Mouse (Mus musculus) midbrain, postnatal 0 days (tissue): ENCODE results near the gene Dclk2. TPM values are rescaled to one million over a fixed set of nuclear protein-coding genes. Genes with fewer than 3 reads are reported as not detected.

ENCODE experiments used
- ATAC-seq: fragments of 200-750 bp; cut with Nextera tagmentation; 2 replicates; pipeline ENCODE4 v1.8.0; 2017; ENCODE audit warnings: moderate number of reproducible peaks, mild to moderate bottlenecking, moderate TSS enrichment, moderate library complexity; ENCODE audit not compliant: low FRiP score
- DNase-seq: peaks from one replicate; pipeline ENCODE4 v3.0.0-alpha.2; 2015; ENCODE audit warnings: low spot score
- H3K27ac ChIP-seq: fragments of 300-500 bp; sonication (generic); 2 replicates; pipeline ENCODE4 v1.5.1; 2014; ENCODE audit warnings: low read depth, mild to moderate bottlenecking, low read length, mixed read lengths
- H3K27me3 ChIP-seq: fragments of 300-500 bp; sonication (generic); 2 replicates; pipeline ENCODE4 v1.6.1; 2014; ENCODE audit warnings: low read length, control low read depth, mixed read lengths; ENCODE audit not compliant: insufficient read depth
- H3K36me3 ChIP-seq: fragments of 300-500 bp; sonication (generic); 2 replicates; pipeline ENCODE4 v1.6.1; 2014; ENCODE audit warnings: low read length, control low read depth, mixed read lengths; ENCODE audit not compliant: insufficient read depth
- H3K4me1 ChIP-seq: fragments of 300-500 bp; sonication (generic); 2 replicates; pipeline ENCODE4 v1.6.1; 2014; ENCODE audit warnings: mild to moderate bottlenecking, control low read depth, antibody characterized with exemption, low read length, mixed read lengths; ENCODE audit not compliant: insufficient read depth
- H3K4me2 ChIP-seq: fragments of 300-500 bp; sonication (generic); 2 replicates; pipeline ENCODE4 v1.6.1; 2014; ENCODE audit warnings: low read depth, mild to moderate bottlenecking, low read length, mixed read lengths; ENCODE audit not compliant: poor library complexity, severe bottlenecking
- H3K4me3 ChIP-seq: fragments of 300-500 bp; sonication (generic); 2 replicates; pipeline ENCODE4 v1.5.1; 2014; ENCODE audit warnings: low read depth, mild to moderate bottlenecking, low read length, moderate library complexity
- H3K9ac ChIP-seq: fragments of 300-500 bp; sonication (generic); replicated peaks from 2 replicates; pipeline ENCODE4 v1.6.1; 2014; ENCODE audit warnings: mild to moderate bottlenecking, low read length, moderate library complexity, mixed read lengths; ENCODE audit not compliant: poor library complexity, severe bottlenecking
- H3K9me3 ChIP-seq: fragments of 300-500 bp; sonication (generic); 2 replicates; pipeline ENCODE4 v1.6.1; 2016; ENCODE audit warnings: low read length, control low read depth
- CTCF ChIP-seq: IDR thresholded peaks from 2 replicates; pipeline ENCODE4 v1.5.1; 2016; ENCODE audit warnings: antibody characterized with exemption, mild to moderate bottlenecking
- WGBS: fragments of 180-500 bp; shearing (Covaris S2); extraction: QIAGEN DNeasy Blood & Tissue Kit; methylation state at CpG from one replicate; pipeline ENCODE4 v1.1.7; 2014; 5-methylcytosine and 5-hydroxymethylcytosine counted together
- polyA plus RNA-seq: library from polyadenylated mRNA; unstranded; fragments of >200 nt; fragmentation: Nextera tagmentation; extraction: Ambion mirVana; gene quantifications from 2 replicates; pipeline ENCODE4 v1.2.1, GENCODE M21; 2015
- total RNA-seq: library from RNA; depleted of rRNA; stranded (reverse); fragments of >200 nt; gene quantifications from 2 replicates; pipeline ENCODE4 v1.2.3, GENCODE M21; 2014

The Dclk2 gene
- total and polyA plus RNA-seq, 2 experiments from 2014 or later = 71.6 to 158 TPM

DNA sequence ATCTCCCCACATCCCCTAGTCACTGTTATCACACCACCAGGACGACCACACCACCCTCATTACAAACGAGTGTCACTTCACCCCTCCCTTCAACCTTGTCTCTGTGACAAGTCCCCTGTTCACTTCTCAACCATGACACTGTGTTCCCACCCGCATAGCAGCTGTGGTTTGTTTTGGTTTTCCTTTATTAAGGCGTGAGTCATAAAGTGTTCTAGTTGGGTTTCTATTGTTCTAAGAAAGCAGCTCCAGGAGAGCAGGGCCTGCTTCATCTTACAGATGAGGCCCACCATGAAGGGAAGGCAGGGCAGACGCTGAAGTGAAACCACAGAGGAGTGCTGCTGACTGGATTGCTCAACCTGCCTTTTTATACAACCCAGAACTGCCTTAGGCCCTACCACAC lies 83.3 kb downstream of the Dclk2 start:
- Histone ChIP-seq H3K27me3 (no peaks in the 10 kb centered on the region), H3K9ac (no peak overlapping the region), H3K9me3 (no peaks in the 10 kb centered on the region), H3K27ac (no peak overlapping the region), H3K4me2 (no peak overlapping the region), H3K36me3 (no peaks in the 10 kb centered on the region), H3K4me1 (peaks cover 7% of the 10 kb centered on the region; the same call in 1 of the 2 replicates), H3K4me3 (no peak overlapping the region)
- DNase-seq (no peak), ATAC-seq (no peak)
- 76% methylated on average over 5 of the region's 5 CpGs for WGBS
- TF ChIP-seq CTCF = no peak

DNA sequence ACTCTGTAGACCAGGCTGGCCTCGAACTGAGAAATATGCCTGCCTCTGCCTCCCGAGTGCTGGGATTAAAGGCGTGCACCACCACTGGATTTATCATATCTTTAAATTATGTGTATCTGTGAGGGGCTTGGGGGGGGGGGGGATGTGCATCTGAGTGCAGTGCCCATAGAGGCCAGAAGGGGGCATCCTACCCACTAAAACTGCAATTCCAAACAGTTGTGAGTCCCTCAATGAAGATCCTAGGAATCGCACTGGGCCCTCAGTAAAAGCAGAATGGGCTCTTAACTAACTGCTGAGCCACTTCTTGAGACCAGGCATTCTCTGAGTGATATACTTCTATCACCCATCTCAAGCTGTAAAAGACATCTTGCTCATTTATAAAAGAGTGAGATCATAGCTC lies 85.5 kb downstream of the Dclk2 start:
- Histone ChIP-seq H3K4me2 (no peak overlapping the region), H3K9ac (no peak overlapping the region), H3K9me3 (no peaks in the 10 kb centered on the region), H3K27ac (no peak overlapping the region), H3K27me3 (no peaks in the 10 kb centered on the region), H3K4me3 (no peak overlapping the region), H3K36me3 (no peaks in the 10 kb centered on the region), H3K4me1 (peaks cover 7% of the 10 kb centered on the region; the same call in 1 of the 2 replicates)
- WGBS = 95% methylated on average over 4 of the region's 4 CpGs
- ATAC-seq = no peak
- TF ChIP-seq CTCF = peak; percentile 45
- no peak for DNase-seq

DNA sequence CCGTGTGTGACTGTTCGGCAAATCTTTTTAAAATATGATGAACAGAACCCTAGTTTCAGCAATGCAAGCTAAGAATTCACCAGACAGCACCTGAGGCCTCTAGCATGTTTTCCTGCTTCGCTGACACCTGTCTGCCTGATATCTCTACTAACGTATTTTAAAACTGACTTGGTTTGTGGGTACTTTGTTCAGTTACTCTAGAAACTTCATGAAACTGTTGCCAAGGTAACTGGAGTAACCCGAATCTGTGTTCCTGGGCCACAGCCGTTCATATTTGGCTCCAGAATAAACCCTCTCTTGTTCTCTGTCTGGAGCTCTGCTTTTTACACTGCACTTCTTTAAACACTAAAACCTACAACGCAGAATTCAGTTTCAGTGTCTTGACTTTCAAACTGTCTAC lies 86.3 kb downstream of the Dclk2 start:
- WGBS = 57% methylated on average over 7 of the region's 7 CpGs
- no peak for ATAC-seq
- H3K27ac ChIP-seq = no peak overlapping the region
- H3K9ac ChIP-seq = no peak overlapping the region
- no peak for DNase-seq
- H3K27me3 ChIP-seq = no peaks in the 10 kb centered on the region
- H3K4me1 ChIP-seq = peaks cover 7% of the 10 kb centered on the region; the same call in 1 of the 2 replicates
- H3K9me3 ChIP-seq = no peaks in the 10 kb centered on the region
- H3K4me3 ChIP-seq = no peak overlapping the region
- no peak for TF ChIP-seq CTCF
- no peak overlapping the region for H3K4me2 ChIP-seq
- H3K36me3 ChIP-seq = no peaks in the 10 kb centered on the region

DNA sequence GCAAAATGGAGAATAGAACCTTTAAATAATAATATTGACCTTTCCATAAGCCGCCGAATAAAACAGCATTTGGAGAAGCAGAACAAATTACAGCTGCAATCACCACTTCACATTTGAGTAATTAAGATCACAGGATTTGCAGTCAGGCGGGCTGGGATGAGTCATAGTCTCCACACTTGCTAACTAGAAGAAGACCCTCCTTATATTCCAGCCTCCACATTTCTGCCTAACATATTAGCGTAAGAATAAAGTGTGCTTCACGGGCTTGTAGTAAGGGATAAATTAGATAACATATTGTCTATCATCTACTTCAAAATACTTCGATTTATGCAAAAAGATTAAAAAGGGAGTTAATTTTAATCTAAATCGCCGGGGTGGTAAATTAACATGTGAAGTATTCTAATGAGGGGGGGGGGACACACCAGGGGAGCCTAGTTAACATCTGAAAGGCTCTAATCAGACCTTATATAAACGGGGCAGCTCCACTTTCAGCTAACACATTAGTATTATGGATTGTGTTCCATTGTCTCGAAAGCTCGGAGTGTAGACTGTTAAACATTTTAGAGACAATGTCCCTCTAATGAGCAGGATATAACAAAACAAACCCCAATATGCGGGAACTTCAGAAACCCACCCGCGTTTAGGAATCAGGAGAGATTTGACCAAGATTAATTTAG lies 87.9 kb downstream of the Dclk2 start:
- 30% methylated on average over 14 of the region's 14 CpGs for WGBS
- TF ChIP-seq CTCF = no peak
- no peaks in the 10 kb centered on the region for H3K36me3 ChIP-seq
- H3K4me3 ChIP-seq = no peak overlapping the region
- H3K9ac ChIP-seq = no peak overlapping the region
- no peaks in the 10 kb centered on the region for H3K27me3 ChIP-seq
- DNase-seq = no peak
- H3K4me1 ChIP-seq = peaks cover 7% of the 10 kb centered on the region; the same call in 1 of the 2 replicates
- no peak for ATAC-seq
- no peak overlapping the region for H3K27ac ChIP-seq
- no peak overlapping the region for H3K4me2 ChIP-seq
- no peaks in the 10 kb centered on the region for H3K9me3 ChIP-seq

DNA sequence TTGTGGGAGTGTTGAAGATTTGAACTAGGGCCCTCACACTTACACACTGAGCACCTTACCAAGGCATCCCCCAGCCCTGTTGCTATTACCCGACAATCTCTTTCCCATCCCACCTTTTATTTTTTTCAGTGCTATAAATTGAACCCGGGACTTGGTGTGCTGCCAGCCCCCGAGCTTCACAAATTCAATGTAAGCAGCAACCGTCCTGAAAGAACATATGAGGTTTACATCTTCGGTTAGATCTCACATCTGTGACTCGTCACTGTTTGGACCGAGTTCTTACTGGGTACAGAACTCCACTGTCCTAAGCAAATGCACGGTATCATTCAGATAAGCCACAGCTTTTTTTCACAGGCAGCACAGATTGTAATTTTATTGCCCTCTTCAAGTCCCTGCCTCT lies 88.5 kb downstream of the Dclk2 start:
- WGBS = 65% methylated on average over 8 of the region's 8 CpGs
- no peak overlapping the region for H3K4me3 ChIP-seq
- no peaks in the 10 kb centered on the region for H3K9me3 ChIP-seq
- H3K4me1 ChIP-seq = peaks cover 3% of the 10 kb centered on the region; the same call in 1 of the 2 replicates
- H3K27ac ChIP-seq = no peak overlapping the region
- H3K36me3 ChIP-seq = no peaks in the 10 kb centered on the region
- H3K4me2 ChIP-seq = no peak overlapping the region
- H3K27me3 ChIP-seq = no peaks in the 10 kb centered on the region
- DNase-seq = no peak
- ATAC-seq = no peak
- H3K9ac ChIP-seq = no peak overlapping the region
- no peak for TF ChIP-seq CTCF

DNA sequence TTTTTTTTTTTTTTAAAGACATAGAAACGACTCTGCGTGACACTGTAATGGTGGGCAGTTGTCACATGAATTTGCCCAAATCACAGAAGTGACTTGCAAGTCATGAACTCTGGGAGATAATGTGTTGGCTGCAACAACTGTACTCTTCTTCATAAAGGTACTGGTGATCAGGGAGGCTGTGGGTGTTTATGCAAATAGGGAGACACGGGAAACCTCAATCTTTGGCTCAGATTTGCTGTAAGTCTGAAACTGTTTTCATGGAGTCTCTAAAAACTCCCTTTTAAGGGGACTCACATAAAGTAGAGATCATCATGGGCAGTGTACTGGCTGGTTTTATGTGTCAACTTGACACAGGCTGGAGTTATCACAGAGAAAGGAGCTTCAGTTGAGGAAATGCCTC lies 93.1 kb downstream of the Dclk2 start:
- ATAC-seq (no peak), DNase-seq (no peak)
- Histone ChIP-seq H3K9ac (no peak overlapping the region), H3K4me2 (no peak overlapping the region), H3K4me3 (no peak overlapping the region), H3K9me3 (no peaks in the 10 kb centered on the region), H3K4me1 (no peaks in the 10 kb centered on the region; the same call in 1 of the 2 replicates), H3K27me3 (no peaks in the 10 kb centered on the region), H3K36me3 (peaks cover 6% of the 10 kb centered on the region; the same call in 1 of the 2 replicates), H3K27ac (no peak overlapping the region)
- TF ChIP-seq CTCF = no peak
- 91% methylated on average over 3 of the region's 3 CpGs for WGBS
